Mouse (Mus musculus): ENCODE results near the gene Trank1. TPM values are rescaled to one million over a fixed set of nuclear protein-coding genes. Genes with fewer than 3 reads are reported as not detected.
A peak's percentile ranks its signal among the peaks of the same experiment; 100 is the strongest.

The Trank1 gene
- polyA plus RNA-seq, 1 experiment, result not detected

GRCm38 (mm10) chr9:111285676-111286075 lies 25.9 kb upstream of the Trank1 start:
- no peak overlapping the region for H3ac ChIP-seq (ENCODE audit: control insufficient read depth, insufficient read length, low read depth)
- H3K4me3 ChIP-seq (ENCODE audit: insufficient read depth, poor library complexity, severe bottlenecking), result no peak overlapping the region
- H3K36me3 ChIP-seq (ENCODE audit: control insufficient read depth, insufficient read depth), result no peaks in the 10 kb centered on the region
- no peaks in the 10 kb centered on the region for H3K27me3 ChIP-seq (ENCODE audit: control insufficient read depth, insufficient read depth, insufficient read length)
- TF ChIP-seq MYOG (IDR thresholded peaks at IDR 0.05; ENCODE audit: control insufficient read depth, extremely low read depth, insufficient read length), result no peak
- TF ChIP-seq FOSL1 (IDR thresholded peaks at IDR 0.05; ENCODE audit: insufficient read depth, low read length, poor library complexity, severe bottlenecking), result no peak
- TF ChIP-seq MYOD1 (IDR thresholded peaks at IDR 0.05; ENCODE audit: control insufficient read depth, insufficient read length, low read depth), result no peak
- no peak for TF ChIP-seq USF1 (IDR thresholded peaks at IDR 0.05; ENCODE audit: low read depth)
- no peak for TF ChIP-seq CTCF (IDR thresholded peaks at IDR 0.05; ENCODE audit: control insufficient read depth, insufficient read depth, insufficient read length)
- no peak for TF ChIP-seq CEBPB (IDR thresholded peaks at IDR 0.05; ENCODE audit: low read depth)
- TF ChIP-seq MAX (IDR thresholded peaks at IDR 0.05), result no peak
- no peaks in the 10 kb centered on the region for H3K79me2 ChIP-seq (ENCODE audit: control insufficient read depth, insufficient read depth)
- H3K79me3 ChIP-seq (ENCODE audit: low read depth), result no peaks in the 10 kb centered on the region

DNA sequence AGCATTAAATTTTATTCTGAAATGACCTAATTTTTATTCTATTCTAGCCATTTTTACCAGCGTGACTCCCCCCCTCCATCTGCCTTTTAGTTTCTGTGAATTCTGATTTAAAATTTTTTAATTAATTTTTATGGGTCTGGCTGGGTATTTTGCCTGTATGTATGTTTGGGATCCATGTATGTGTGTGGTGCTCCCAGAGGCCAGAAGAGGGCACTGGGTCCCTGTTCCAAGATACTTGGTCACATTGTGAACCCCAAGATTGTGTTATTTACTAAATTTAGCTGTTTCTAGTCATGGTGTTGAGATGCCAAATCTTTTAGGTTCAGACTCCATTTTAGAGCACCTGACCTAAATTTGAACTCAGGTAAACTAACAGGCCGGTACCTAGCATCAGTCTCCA lies 25.1 kb upstream of the Trank1 start:
- no peaks in the 10 kb centered on the region for H3K79me3 ChIP-seq (ENCODE audit: low read depth)
- no peak for TF ChIP-seq CTCF (IDR thresholded peaks at IDR 0.05; ENCODE audit: control insufficient read depth, insufficient read depth, insufficient read length)
- no peak for TF ChIP-seq MYOD1 (IDR thresholded peaks at IDR 0.05; ENCODE audit: control insufficient read depth, insufficient read length, low read depth)
- TF ChIP-seq FOSL1 (IDR thresholded peaks at IDR 0.05; ENCODE audit: insufficient read depth, low read length, poor library complexity, severe bottlenecking), result no peak
- no peak for TF ChIP-seq USF1 (IDR thresholded peaks at IDR 0.05; ENCODE audit: low read depth)
- no peak for TF ChIP-seq MAX (IDR thresholded peaks at IDR 0.05)
- TF ChIP-seq MYOG (IDR thresholded peaks at IDR 0.05; ENCODE audit: control insufficient read depth, extremely low read depth, insufficient read length), result no peak
- no peak for TF ChIP-seq CEBPB (IDR thresholded peaks at IDR 0.05; ENCODE audit: low read depth)
- H3ac ChIP-seq (ENCODE audit: control insufficient read depth, insufficient read length, low read depth), result no peak overlapping the region
- no peaks in the 10 kb centered on the region for H3K79me2 ChIP-seq (ENCODE audit: control insufficient read depth, insufficient read depth)
- no peak overlapping the region for H3K4me3 ChIP-seq (ENCODE audit: insufficient read depth, poor library complexity, severe bottlenecking)
- H3K36me3 ChIP-seq (ENCODE audit: control insufficient read depth, insufficient read depth), result no peaks in the 10 kb centered on the region
- H3K27me3 ChIP-seq (ENCODE audit: control insufficient read depth, insufficient read depth, insufficient read length), result no peaks in the 10 kb centered on the region

DNA sequence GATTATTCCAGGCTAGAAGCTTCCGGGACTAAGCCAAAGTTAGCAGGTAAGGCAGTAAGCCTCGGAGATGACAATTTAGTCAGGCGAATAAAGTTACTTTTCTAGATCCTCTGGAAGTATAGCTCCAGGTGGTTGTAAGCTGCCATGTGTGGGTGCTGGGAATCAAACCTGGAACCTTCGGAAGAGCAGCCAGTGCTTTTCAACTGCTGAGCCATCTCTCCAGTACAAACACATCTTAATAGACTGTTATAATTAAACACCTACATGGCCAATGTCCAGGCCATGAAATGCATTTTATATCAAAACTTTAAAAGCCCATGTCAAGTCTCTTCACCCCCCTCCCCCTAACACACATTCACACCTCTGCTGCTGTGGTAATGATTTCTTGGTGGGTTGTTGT lies 23.6 kb upstream of the Trank1 start:
- Histone ChIP-seq H3K79me3 (ENCODE audit: low read depth) (no peaks in the 10 kb centered on the region), H3K36me3 (ENCODE audit: control insufficient read depth, insufficient read depth) (no peaks in the 10 kb centered on the region), H3K27me3 (ENCODE audit: control insufficient read depth, insufficient read depth, insufficient read length) (no peaks in the 10 kb centered on the region), H3ac (ENCODE audit: control insufficient read depth, insufficient read length, low read depth) (no peak overlapping the region), H3K4me3 (ENCODE audit: insufficient read depth, poor library complexity, severe bottlenecking) (no peak overlapping the region), H3K79me2 (ENCODE audit: control insufficient read depth, insufficient read depth) (no peaks in the 10 kb centered on the region)
- TF ChIP-seq MAX (IDR thresholded peaks at IDR 0.05) (no peak), MYOD1 (IDR thresholded peaks at IDR 0.05; ENCODE audit: control insufficient read depth, insufficient read length, low read depth) (no peak), FOSL1 (IDR thresholded peaks at IDR 0.05; ENCODE audit: insufficient read depth, low read length, poor library complexity, severe bottlenecking) (no peak), USF1 (IDR thresholded peaks at IDR 0.05; ENCODE audit: low read depth) (no peak), MYOG (IDR thresholded peaks at IDR 0.05; ENCODE audit: control insufficient read depth, extremely low read depth, insufficient read length) (no peak), CTCF (IDR thresholded peaks at IDR 0.05; ENCODE audit: control insufficient read depth, insufficient read depth, insufficient read length) (no peak), CEBPB (IDR thresholded peaks at IDR 0.05; ENCODE audit: low read depth) (no peak)

DNA sequence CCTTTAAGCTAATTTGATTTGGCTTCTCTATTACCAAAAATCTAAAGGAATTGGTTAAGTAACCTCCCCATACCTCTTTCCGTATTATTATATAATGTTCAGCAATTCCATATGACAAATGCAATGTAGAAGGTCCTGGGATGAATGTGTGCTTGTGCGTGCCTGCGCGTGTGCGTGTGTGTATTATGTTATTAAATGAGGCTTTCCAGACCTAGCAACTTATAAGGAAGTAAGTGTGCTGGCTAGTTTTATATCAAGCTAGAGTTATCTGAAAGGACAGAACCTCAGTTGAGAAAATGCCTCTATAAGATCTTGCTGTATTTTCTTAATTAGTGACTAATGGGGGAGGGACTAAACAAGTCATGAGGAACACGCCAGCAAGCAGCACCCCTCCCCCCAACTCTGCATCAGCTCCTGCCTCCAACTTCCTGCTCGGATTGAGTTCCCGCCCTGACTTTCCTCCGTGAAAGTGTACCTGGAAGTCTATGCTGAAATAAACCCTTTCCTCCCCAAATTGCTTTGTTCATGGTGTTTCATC lies 22.2 kb upstream of the Trank1 start:
- no peak for TF ChIP-seq FOSL1 (IDR thresholded peaks at IDR 0.05; ENCODE audit: insufficient read depth, low read length, poor library complexity, severe bottlenecking)
- no peak for TF ChIP-seq USF1 (IDR thresholded peaks at IDR 0.05; ENCODE audit: low read depth)
- TF ChIP-seq MAX (IDR thresholded peaks at IDR 0.05), result no peak
- TF ChIP-seq CEBPB (IDR thresholded peaks at IDR 0.05; ENCODE audit: low read depth), result no peak
- TF ChIP-seq MYOD1 (IDR thresholded peaks at IDR 0.05; ENCODE audit: control insufficient read depth, insufficient read length, low read depth), result no peak
- no peak for TF ChIP-seq CTCF (IDR thresholded peaks at IDR 0.05; ENCODE audit: control insufficient read depth, insufficient read depth, insufficient read length)
- TF ChIP-seq MYOG (IDR thresholded peaks at IDR 0.05; ENCODE audit: control insufficient read depth, extremely low read depth, insufficient read length), result no peak
- Histone ChIP-seq H3K79me2 (ENCODE audit: control insufficient read depth, insufficient read depth) (no peaks in the 10 kb centered on the region), H3K36me3 (ENCODE audit: control insufficient read depth, insufficient read depth) (no peaks in the 10 kb centered on the region), H3ac (ENCODE audit: control insufficient read depth, insufficient read length, low read depth) (no peak overlapping the region), H3K27me3 (ENCODE audit: control insufficient read depth, insufficient read depth, insufficient read length) (no peaks in the 10 kb centered on the region), H3K4me3 (ENCODE audit: insufficient read depth, poor library complexity, severe bottlenecking) (no peak overlapping the region), H3K79me3 (ENCODE audit: low read depth) (no peaks in the 10 kb centered on the region)

GRCm38 (mm10) chr9:111289832-111290339 lies 21.7 kb upstream of the Trank1 start:
- Histone ChIP-seq H3K36me3 (ENCODE audit: control insufficient read depth, insufficient read depth) (no peaks in the 10 kb centered on the region), H3K4me3 (ENCODE audit: insufficient read depth, poor library complexity, severe bottlenecking) (no peak overlapping the region), H3K79me3 (ENCODE audit: low read depth) (no peaks in the 10 kb centered on the region), H3K79me2 (ENCODE audit: control insufficient read depth, insufficient read depth) (no peaks in the 10 kb centered on the region), H3ac (ENCODE audit: control insufficient read depth, insufficient read length, low read depth) (no peak overlapping the region), H3K27me3 (ENCODE audit: control insufficient read depth, insufficient read depth, insufficient read length) (no peaks in the 10 kb centered on the region)
- TF ChIP-seq MAX (IDR thresholded peaks at IDR 0.05) (no peak), CTCF (IDR thresholded peaks at IDR 0.05; ENCODE audit: control insufficient read depth, insufficient read depth, insufficient read length) (peak; percentile 100)

DNA sequence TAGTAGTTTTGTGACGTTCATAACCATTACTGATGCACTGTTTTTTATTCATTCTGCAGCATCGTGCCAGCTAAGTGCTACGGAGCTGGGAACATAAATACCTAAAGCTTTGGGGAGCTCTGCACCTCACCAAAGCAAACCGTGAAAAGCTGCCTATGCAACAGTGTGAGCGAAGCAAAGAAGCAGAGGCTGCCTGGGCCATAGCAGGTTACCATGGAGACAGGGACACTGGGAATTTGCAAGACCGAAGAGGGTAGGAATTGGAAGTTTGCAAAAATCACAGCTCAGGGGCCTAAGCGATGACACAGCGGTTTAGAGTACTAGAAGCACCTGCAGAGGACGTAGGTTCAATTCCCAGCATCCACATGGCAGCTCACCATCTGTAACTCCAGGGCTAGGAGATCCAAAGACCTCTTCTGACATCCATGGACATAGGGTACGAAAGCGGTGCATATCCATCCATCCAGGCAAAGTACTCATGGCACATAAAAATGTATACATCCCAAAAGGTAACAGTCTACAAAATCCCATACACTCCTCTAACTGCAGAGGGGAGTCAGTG lies 20.9 kb upstream of the Trank1 start:
- Histone ChIP-seq H3ac (ENCODE audit: control insufficient read depth, insufficient read length, low read depth) (no peak overlapping the region), H3K79me2 (ENCODE audit: control insufficient read depth, insufficient read depth) (no peaks in the 10 kb centered on the region), H3K79me3 (ENCODE audit: low read depth) (no peaks in the 10 kb centered on the region), H3K36me3 (ENCODE audit: control insufficient read depth, insufficient read depth) (no peaks in the 10 kb centered on the region), H3K4me3 (ENCODE audit: insufficient read depth, poor library complexity, severe bottlenecking) (no peak overlapping the region), H3K27me3 (ENCODE audit: control insufficient read depth, insufficient read depth, insufficient read length) (no peaks in the 10 kb centered on the region)
- TF ChIP-seq MAX (IDR thresholded peaks at IDR 0.05) (no peak), CEBPB (IDR thresholded peaks at IDR 0.05; ENCODE audit: low read depth) (no peak), USF1 (IDR thresholded peaks at IDR 0.05; ENCODE audit: low read depth) (no peak), CTCF (IDR thresholded peaks at IDR 0.05; ENCODE audit: control insufficient read depth, insufficient read depth, insufficient read length) (no peak), FOSL1 (IDR thresholded peaks at IDR 0.05; ENCODE audit: insufficient read depth, low read length, poor library complexity, severe bottlenecking) (no peak), MYOG (IDR thresholded peaks at IDR 0.05; ENCODE audit: control insufficient read depth, extremely low read depth, insufficient read length) (no peak), MYOD1 (IDR thresholded peaks at IDR 0.05; ENCODE audit: control insufficient read depth, insufficient read length, low read depth) (no peak)
